Mouse (Mus musculus) C2C12 (cell line): ENCODE measurements around the gene Bmp7.

ENCODE experiments used
- CTCF ChIP-seq: IDR thresholded peaks from one replicate; pipeline ENCODE4 v1.5.1; 2011; ENCODE audit not compliant: control insufficient read depth, insufficient read depth, insufficient read length
- FOSL1 ChIP-seq: IDR thresholded peaks from one replicate; pipeline ENCODE4 v1.8.0; 2011; ENCODE audit warnings: mild to moderate bottlenecking, low read length; ENCODE audit not compliant: poor library complexity, insufficient read depth, severe bottlenecking
- MAX ChIP-seq: IDR thresholded peaks from one replicate; pipeline ENCODE4 v1.6.1; 2011; ENCODE audit warnings: mild to moderate bottlenecking, control low read depth
- MYOD1 ChIP-seq: IDR thresholded peaks from one replicate; pipeline ENCODE4 v1.6.1; 2011; ENCODE audit warnings: low read depth; ENCODE audit not compliant: control insufficient read depth, insufficient read length
- USF1 ChIP-seq: IDR thresholded peaks from one replicate; pipeline ENCODE4 v1.6.1; 2011; ENCODE audit warnings: low read depth, mild to moderate bottlenecking, control low read depth, moderate library complexity

DNA sequence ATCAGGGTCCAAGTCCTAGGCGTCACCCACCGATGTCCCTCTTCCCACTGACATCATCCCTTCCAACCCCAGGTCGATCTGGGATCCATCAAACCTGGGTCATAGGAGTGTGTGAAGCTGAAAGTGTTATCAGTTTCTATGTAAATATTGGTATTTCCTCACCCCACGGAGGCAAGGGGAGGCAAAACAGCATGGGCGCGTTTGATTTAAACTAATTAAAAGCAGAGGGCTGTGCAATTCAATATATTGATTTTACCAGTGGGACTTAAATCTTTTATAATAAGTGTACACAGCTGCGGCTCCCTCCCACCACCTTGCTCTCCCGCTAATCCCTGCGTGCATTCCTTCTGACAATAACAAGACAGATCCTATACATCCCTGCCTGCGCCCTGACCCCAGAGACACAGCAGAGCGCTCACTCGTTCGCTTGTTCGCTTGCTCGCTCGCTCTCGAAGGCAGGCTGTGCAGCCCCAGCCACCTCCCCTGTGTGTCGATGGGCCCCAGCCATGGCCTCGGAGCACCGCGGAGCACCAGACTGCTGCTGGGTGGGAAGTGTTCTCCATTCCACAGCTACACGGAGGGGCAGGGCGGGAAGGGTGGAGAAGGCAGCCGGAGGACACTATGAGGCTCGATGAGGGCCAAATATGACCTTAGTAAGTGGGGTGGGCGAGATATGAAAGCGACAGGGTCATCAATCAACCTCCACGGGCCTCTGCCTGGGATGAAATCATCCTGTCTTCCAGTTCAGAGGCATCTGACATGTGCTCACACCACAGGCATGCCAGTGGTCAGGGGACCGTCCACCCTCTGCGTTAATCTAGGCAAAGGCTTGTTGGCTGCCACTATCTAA lies 5.0 kb downstream of the Bmp7 start:
- TF ChIP-seq CTCF (no peak), MYOD1 (no peak), MAX (no peak), USF1 (no peak), FOSL1 (no peak)
